Mouse (Mus musculus) limb, embryonic 15.5 days (tissue): ENCODE results near the gene Ksr1. TPM values are rescaled to one million over a fixed set of nuclear protein-coding genes. Genes with fewer than 3 reads are reported as not detected.

Experiments used
- ATAC-seq: fragments of 200-750 bp; cut with Nextera tagmentation; 2 replicates; pipeline ENCODE4 v1.8.0; 2017; ENCODE audit warnings: low read depth, moderate TSS enrichment; ENCODE audit not compliant: insufficient number of reproducible peaks, low FRiP score, low TSS enrichment
- H3K27ac ChIP-seq: fragments of 300-500 bp; sonication (generic); 2 replicates; pipeline ENCODE4 v1.5.1; 2015; ENCODE audit warnings: moderate library complexity, mild to moderate bottlenecking, inconsistent platforms
- H3K27me3 ChIP-seq: fragments of 300-500 bp; sonication (generic); 2 replicates; pipeline ENCODE4 v1.6.1; 2015; ENCODE audit warnings: inconsistent platforms
- H3K36me3 ChIP-seq: fragments of 300-500 bp; sonication (generic); 2 replicates; pipeline ENCODE4 v1.6.1; 2015; ENCODE audit warnings: inconsistent platforms
- H3K4me1 ChIP-seq: fragments of 300-500 bp; sonication (generic); 2 replicates; pipeline ENCODE4 v1.6.1; 2015; ENCODE audit warnings: inconsistent platforms
- H3K4me2 ChIP-seq: fragments of 300-500 bp; sonication (generic); 2 replicates; pipeline ENCODE4 v1.6.1; 2015; ENCODE audit warnings: mild to moderate bottlenecking, inconsistent platforms
- H3K4me3 ChIP-seq: fragments of 300-500 bp; sonication (generic); 2 replicates; pipeline ENCODE4 v1.5.1; 2015; ENCODE audit warnings: mild to moderate bottlenecking, inconsistent platforms
- H3K9ac ChIP-seq: fragments of 300-500 bp; sonication (generic); 2 replicates; pipeline ENCODE4 v1.6.1; 2015; ENCODE audit warnings: inconsistent platforms
- H3K9me3 ChIP-seq: fragments of 300-500 bp; sonication (generic); 2 replicates; pipeline ENCODE4 v1.6.1; 2016; ENCODE audit warnings: inconsistent platforms
- WGBS: fragments of 180-500 bp; shearing (Covaris S2); methylation state at CpG from one replicate; pipeline ENCODE4 v1.1.7; 2015; 5-methylcytosine and 5-hydroxymethylcytosine counted together
- polyA plus RNA-seq: library from polyadenylated mRNA; unstranded; fragments of >200 nt; fragmentation: Nextera tagmentation; extraction: Ambion mirVana; gene quantifications from 2 replicates; pipeline ENCODE4 v1.2.1, GENCODE M21; 2015

The Ksr1 gene
- polyA plus RNA-seq, result 4.0 and 5.2 TPM in 2 replicates

- Histone ChIP-seq H3K36me3 (no peaks in the 10 kb centered on the region), H3K27ac (peak within 1 kb of the TSS; percentile 92), H3K9me3 (no peaks in the 10 kb centered on the region), H3K4me3 (peak within 1 kb of the TSS; percentile 91), H3K4me1 (peaks cover 36% of the 10 kb centered on the region), H3K9ac (peak within 1 kb of the TSS; percentile 87), H3K4me2 (peak within 1 kb of the TSS; percentile 70), H3K27me3 (no peaks in the 10 kb centered on the region)
- ATAC-seq, result peak; percentile 94
- 1% methylated on average over 41 of the region's 42 CpGs for WGBS
Measured at GRCm38 (mm10) chr11:79146331-79146767, at the start of gene Ksr1. TSS of gene Ksr1 (minus strand) at chr11:79146407.

GRCm38 (mm10) chr11:79192176-79192575 is 46.0 kb upstream of the Ksr1 start:
- no peak overlapping the region for H3K9ac ChIP-seq
- H3K4me3 ChIP-seq, result no peak overlapping the region
- H3K9me3 ChIP-seq, result no peaks in the 10 kb centered on the region
- no peak for ATAC-seq
- peaks cover 37% of the 10 kb centered on the region for H3K4me1 ChIP-seq
- WGBS, result 80% methylated on average over 1 of the region's 1 CpGs
- H3K27me3 ChIP-seq, result no peaks in the 10 kb centered on the region
- no peak overlapping the region for H3K27ac ChIP-seq
- H3K36me3 ChIP-seq, result no peaks in the 10 kb centered on the region
- no peak overlapping the region for H3K4me2 ChIP-seq

GRCm38 (mm10) chr11:79191214-79191613 is 45.0 kb upstream of the Ksr1 start:
- Histone ChIP-seq H3K9me3 (no peaks in the 10 kb centered on the region), H3K4me1 (peaks cover 29% of the 10 kb centered on the region), H3K4me3 (no peak overlapping the region), H3K4me2 (no peak overlapping the region), H3K27ac (peak overlapping the region; percentile 33; the same call in 1 of the 2 replicates), H3K27me3 (no peaks in the 10 kb centered on the region), H3K9ac (no peak overlapping the region), H3K36me3 (no peaks in the 10 kb centered on the region)
- ATAC-seq, result no peak
- WGBS, result 55% methylated on average over 4 of the region's 4 CpGs

GRCm38 (mm10) chr11:79190257-79190656 is 44.0 kb upstream of the Ksr1 start:
- WGBS, result 82% methylated on average over 2 of the region's 2 CpGs
- H3K27me3 ChIP-seq, result no peaks in the 10 kb centered on the region
- H3K4me1 ChIP-seq, result peaks cover 27% of the 10 kb centered on the region
- H3K9ac ChIP-seq, result no peak overlapping the region
- no peaks in the 10 kb centered on the region for H3K36me3 ChIP-seq
- no peak overlapping the region for H3K27ac ChIP-seq
- no peak for ATAC-seq
- no peak overlapping the region for H3K4me3 ChIP-seq
- no peak overlapping the region for H3K4me2 ChIP-seq
- no peaks in the 10 kb centered on the region for H3K9me3 ChIP-seq

GRCm38 (mm10) chr11:79188176-79188575 is 42.0 kb upstream of the Ksr1 start:
- peak overlapping the region; percentile 66 for H3K27ac ChIP-seq
- no peak overlapping the region for H3K9ac ChIP-seq
- H3K4me1 ChIP-seq, result peaks cover 28% of the 10 kb centered on the region
- no peak overlapping the region for H3K4me3 ChIP-seq
- WGBS, result 39% methylated on average over 6 of the region's 6 CpGs
- ATAC-seq, result no peak
- no peak overlapping the region for H3K4me2 ChIP-seq
- no peaks in the 10 kb centered on the region for H3K27me3 ChIP-seq
- H3K36me3 ChIP-seq, result no peaks in the 10 kb centered on the region
- no peaks in the 10 kb centered on the region for H3K9me3 ChIP-seq

GRCm38 (mm10) chr11:79187291-79187690 is 41.1 kb upstream of the Ksr1 start:
- H3K9ac ChIP-seq, result no peak overlapping the region
- H3K36me3 ChIP-seq, result no peaks in the 10 kb centered on the region
- no peak overlapping the region for H3K4me3 ChIP-seq
- ATAC-seq, result no peak
- no peaks in the 10 kb centered on the region for H3K27me3 ChIP-seq
- H3K9me3 ChIP-seq, result no peaks in the 10 kb centered on the region
- 60% methylated on average over 4 of the region's 4 CpGs for WGBS
- H3K27ac ChIP-seq, result peak overlapping the region; percentile 66; the same call in 1 of the 2 replicates
- peaks cover 33% of the 10 kb centered on the region for H3K4me1 ChIP-seq
- no peak overlapping the region for H3K4me2 ChIP-seq

GRCm38 (mm10) chr11:79185683-79186082 is 39.5 kb upstream of the Ksr1 start:
- Histone ChIP-seq H3K36me3 (no peaks in the 10 kb centered on the region), H3K27ac (no peak overlapping the region), H3K4me2 (no peak overlapping the region), H3K27me3 (no peaks in the 10 kb centered on the region), H3K9ac (no peak overlapping the region), H3K9me3 (no peaks in the 10 kb centered on the region), H3K4me1 (peaks cover 30% of the 10 kb centered on the region), H3K4me3 (no peak overlapping the region)
- no peak for ATAC-seq
- 81% methylated on average over 6 of the region's 6 CpGs for WGBS

- no peaks in the 10 kb centered on the region for H3K27me3 ChIP-seq
Measured at GRCm38 (mm10) chr11:79184126-79184888, 38.1 kb upstream of the Ksr1 start.

GRCm38 (mm10) chr11:79183400-79183799 is 37.2 kb upstream of the Ksr1 start:
- Histone ChIP-seq H3K27ac (no peak overlapping the region), H3K36me3 (no peaks in the 10 kb centered on the region), H3K9ac (no peak overlapping the region), H3K9me3 (no peaks in the 10 kb centered on the region), H3K4me2 (no peak overlapping the region), H3K27me3 (no peaks in the 10 kb centered on the region), H3K4me1 (peaks cover 20% of the 10 kb centered on the region), H3K4me3 (no peak overlapping the region)
- no peak for ATAC-seq
- 89% methylated on average over 6 of the region's 6 CpGs for WGBS

More at GRCm38 (mm10) chr11:79184126-79184888, 38.1 kb upstream of the Ksr1 start:
- no peak for ATAC-seq
- Histone ChIP-seq H3K9ac (no peak overlapping the region), H3K4me1 (peaks cover 29% of the 10 kb centered on the region), H3K9me3 (no peaks in the 10 kb centered on the region), H3K27ac (no peak overlapping the region), H3K4me3 (no peak overlapping the region), H3K4me2 (no peak overlapping the region), H3K36me3 (no peaks in the 10 kb centered on the region)
- 74% methylated on average over 3 of the region's 3 CpGs for WGBS

- 42% methylated on average over 12 of the region's 12 CpGs for WGBS
- ATAC-seq, result no peak
Measured at GRCm38 (mm10) chr11:79182881-79183280, 36.7 kb upstream of the Ksr1 start.

GRCm38 (mm10) chr11:79181914-79182313 is 35.7 kb upstream of the Ksr1 start:
- Histone ChIP-seq H3K27me3 (no peaks in the 10 kb centered on the region), H3K4me2 (no peak overlapping the region), H3K36me3 (no peaks in the 10 kb centered on the region), H3K4me3 (no peak overlapping the region), H3K9me3 (no peaks in the 10 kb centered on the region), H3K9ac (no peak overlapping the region), H3K27ac (no peak overlapping the region), H3K4me1 (peaks cover 6% of the 10 kb centered on the region; the same call in 1 of the 2 replicates)
- WGBS, result 87% methylated on average over 4 of the region's 4 CpGs
- no peak for ATAC-seq

More at GRCm38 (mm10) chr11:79182881-79183280, 36.7 kb upstream of the Ksr1 start:
- Histone ChIP-seq H3K4me2 (no peak overlapping the region), H3K4me3 (no peak overlapping the region), H3K27me3 (no peaks in the 10 kb centered on the region), H3K4me1 (peaks cover 15% of the 10 kb centered on the region), H3K27ac (no peak overlapping the region), H3K9me3 (no peaks in the 10 kb centered on the region), H3K36me3 (no peaks in the 10 kb centered on the region), H3K9ac (no peak overlapping the region)

GRCm38 (mm10) chr11:79176687-79177086 is 30.5 kb upstream of the Ksr1 start:
- Histone ChIP-seq H3K9ac (no peak overlapping the region), H3K4me2 (no peak overlapping the region), H3K9me3 (no peaks in the 10 kb centered on the region), H3K4me3 (no peak overlapping the region), H3K4me1 (no peaks in the 10 kb centered on the region), H3K27ac (no peak overlapping the region), H3K36me3 (no peaks in the 10 kb centered on the region), H3K27me3 (no peaks in the 10 kb centered on the region)
- no peak for ATAC-seq
- WGBS, result 90% methylated on average over 3 of the region's 3 CpGs
